Mouse (Mus musculus) stomach, embryonic 14.5 days (tissue): ENCODE data around the gene Atoh8. TPM values are rescaled to one million over a fixed set of nuclear protein-coding genes. Genes with fewer than 3 reads are reported as not detected.

Experiments
- ATAC-seq: fragments of 200-750 bp; cut with Nextera tagmentation; 2 replicates; pipeline ENCODE4 v1.8.0; 2017; ENCODE audit warnings: low read depth, moderate TSS enrichment; ENCODE audit not compliant: insufficient number of reproducible peaks, insufficient read depth, low FRiP score
- H3K27ac ChIP-seq: fragments of 300-500 bp; sonication (generic); 2 replicates; pipeline ENCODE4 v1.5.1; 2014; ENCODE audit warnings: mild to moderate bottlenecking, low read length, moderate library complexity, mixed read lengths
- H3K27me3 ChIP-seq: fragments of 300-500 bp; sonication (generic); 2 replicates; pipeline ENCODE4 v1.6.1; 2014; ENCODE audit warnings: low read length, control low read depth, mixed read lengths; ENCODE audit not compliant: control insufficient read depth, insufficient read depth
- H3K36me3 ChIP-seq: fragments of 300-500 bp; sonication (generic); 2 replicates; pipeline ENCODE4 v1.6.1; 2014; ENCODE audit warnings: mild to moderate bottlenecking, control low read depth, low read length, moderate library complexity, mixed read lengths; ENCODE audit not compliant: control insufficient read depth, insufficient read depth
- H3K4me1 ChIP-seq: fragments of 300-500 bp; sonication (generic); 2 replicates; pipeline ENCODE4 v1.6.1; 2014; ENCODE audit warnings: low read length, control low read depth, mixed read lengths; ENCODE audit not compliant: control insufficient read depth, insufficient read depth
- H3K4me2 ChIP-seq: fragments of 300-500 bp; sonication (generic); replicated peaks from 2 replicates; pipeline ENCODE4 v1.6.1; 2014; ENCODE audit warnings: low read depth, low read length, control low read depth
- H3K4me3 ChIP-seq: fragments of 300-500 bp; sonication (generic); 2 replicates; pipeline ENCODE4 v1.5.1; 2014; ENCODE audit warnings: low read depth, low read length, control low read depth
- H3K9ac ChIP-seq: fragments of 300-500 bp; sonication (generic); replicated peaks from 2 replicates; pipeline ENCODE4 v1.6.1; 2014; ENCODE audit warnings: low read depth, mild to moderate bottlenecking, control low read depth, low read length, moderate library complexity, mixed read lengths
- H3K9me3 ChIP-seq: fragments of 300-500 bp; sonication (generic); 2 replicates; pipeline ENCODE4 v1.6.1; 2016; ENCODE audit warnings: low read depth, low read length, control low read depth; ENCODE audit not compliant: control insufficient read depth
- WGBS: fragments of 180-500 bp; shearing (Covaris S2); extraction: QIAGEN DNeasy Blood & Tissue Kit; methylation state at CpG from one replicate; pipeline ENCODE4 v1.1.7; 2014; 5-methylcytosine and 5-hydroxymethylcytosine counted together
- polyA plus RNA-seq: library from polyadenylated mRNA; unstranded; fragments of >200 nt; fragmentation: Nextera tagmentation; extraction: Ambion mirVana; gene quantifications from 2 replicates; pipeline ENCODE4 v1.2.1, GENCODE M21; 2014

The Atoh8 gene
- polyA plus RNA-seq, 1 experiment from 2014 or later = 9.9 TPM

- no peak overlapping the region for H3K9ac ChIP-seq
- no peaks in the 10 kb centered on the region for H3K36me3 ChIP-seq
- WGBS = 65% methylated on average over 8 of the region's 9 CpGs
- no peak overlapping the region for H3K4me3 ChIP-seq
- H3K4me1 ChIP-seq = peaks cover 7% of the 10 kb centered on the region
- no peak overlapping the region for H3K4me2 ChIP-seq
- no peak for ATAC-seq
- no peak overlapping the region for H3K27ac ChIP-seq
- no peaks in the 10 kb centered on the region for H3K27me3 ChIP-seq
- H3K9me3 ChIP-seq = no peaks in the 10 kb centered on the region
These were observed 7.6 kb downstream of the Atoh8 start for GRCm38 (mm10) chr6:72227665-72228265.

DNA sequence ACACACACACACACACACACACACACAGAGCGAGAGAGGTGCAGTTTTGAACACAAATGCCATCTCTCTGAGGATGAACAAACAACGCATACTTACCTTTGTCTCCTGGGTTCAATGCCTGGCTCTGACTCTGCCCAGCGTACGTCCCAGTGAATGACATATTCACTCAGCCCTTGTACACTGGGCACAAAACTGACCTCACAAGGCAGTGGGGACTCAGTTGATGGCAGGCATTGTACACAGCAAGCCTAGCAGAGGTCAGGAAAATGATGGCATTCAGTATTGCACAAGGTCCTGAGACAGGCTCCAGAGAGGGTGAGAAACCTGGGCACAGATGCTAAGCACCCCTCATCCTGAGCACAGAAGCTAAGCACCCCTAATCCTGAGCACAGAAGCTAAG lies 8.4 kb downstream of the Atoh8 start:
- no peak overlapping the region for H3K27ac ChIP-seq
- no peak for ATAC-seq
- H3K4me1 ChIP-seq = peaks cover 13% of the 10 kb centered on the region
- no peak overlapping the region for H3K4me2 ChIP-seq
- WGBS = 89% methylated on average over 4 of the region's 4 CpGs
- no peaks in the 10 kb centered on the region for H3K36me3 ChIP-seq
- H3K9me3 ChIP-seq = no peaks in the 10 kb centered on the region
- H3K27me3 ChIP-seq = no peaks in the 10 kb centered on the region
- H3K9ac ChIP-seq = no peak overlapping the region
- no peak overlapping the region for H3K4me3 ChIP-seq

DNA sequence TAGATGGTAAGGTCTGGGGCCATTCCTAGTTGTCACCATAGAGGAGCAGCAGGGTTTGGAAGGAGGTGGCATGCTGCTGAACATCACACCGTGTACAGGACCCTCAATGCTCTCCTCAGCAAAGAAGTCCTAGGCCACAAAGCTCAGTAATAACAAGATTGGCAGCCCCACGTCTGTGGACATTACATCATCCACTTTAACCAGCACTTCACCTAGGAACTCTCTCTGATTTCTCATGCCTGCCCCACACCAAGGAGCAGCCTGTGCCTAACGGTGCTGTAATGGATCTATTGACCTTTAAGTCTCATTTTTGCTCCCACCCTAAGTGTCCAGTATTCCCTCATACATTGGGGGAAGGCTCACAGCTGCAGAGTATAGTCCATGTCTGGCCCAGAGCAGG lies 9.7 kb downstream of the Atoh8 start:
- ATAC-seq = no peak
- no peak overlapping the region for H3K27ac ChIP-seq
- H3K36me3 ChIP-seq = no peaks in the 10 kb centered on the region
- no peaks in the 10 kb centered on the region for H3K27me3 ChIP-seq
- H3K4me3 ChIP-seq = no peak overlapping the region
- H3K4me1 ChIP-seq = peaks cover 16% of the 10 kb centered on the region
- no peak overlapping the region for H3K4me2 ChIP-seq
- WGBS = 58% methylated on average over 3 of the region's 3 CpGs
- H3K9me3 ChIP-seq = no peaks in the 10 kb centered on the region
- H3K9ac ChIP-seq = no peak overlapping the region

DNA sequence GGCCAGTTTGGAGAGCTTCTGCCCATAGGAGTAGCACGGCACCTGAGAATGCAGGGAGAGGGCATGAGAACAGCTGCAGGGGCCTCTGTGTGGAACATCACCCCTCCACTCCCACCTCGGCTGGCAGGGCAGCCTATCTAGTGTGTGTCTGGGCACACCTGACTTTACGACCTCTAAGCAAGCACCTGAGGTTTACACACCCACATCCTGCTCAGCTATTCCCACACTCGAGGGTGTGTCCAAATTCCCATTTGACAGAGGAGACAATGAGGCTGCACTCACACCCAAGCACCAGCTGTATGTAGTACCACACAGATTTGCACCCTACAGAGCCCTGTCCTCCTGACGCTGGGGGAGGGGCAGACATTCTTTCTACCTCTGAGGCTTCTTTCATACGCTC lies 11.5 kb downstream of the Atoh8 start:
- Histone ChIP-seq H3K36me3 (no peaks in the 10 kb centered on the region), H3K27ac (no peak overlapping the region), H3K4me2 (no peak overlapping the region), H3K9me3 (no peaks in the 10 kb centered on the region), H3K27me3 (no peaks in the 10 kb centered on the region), H3K9ac (no peak overlapping the region), H3K4me1 (peaks cover 31% of the 10 kb centered on the region), H3K4me3 (no peak overlapping the region)
- ATAC-seq = peak; percentile 15; the same call in 1 of the 2 replicates
- WGBS = 58% methylated on average over 6 of the region's 6 CpGs

DNA sequence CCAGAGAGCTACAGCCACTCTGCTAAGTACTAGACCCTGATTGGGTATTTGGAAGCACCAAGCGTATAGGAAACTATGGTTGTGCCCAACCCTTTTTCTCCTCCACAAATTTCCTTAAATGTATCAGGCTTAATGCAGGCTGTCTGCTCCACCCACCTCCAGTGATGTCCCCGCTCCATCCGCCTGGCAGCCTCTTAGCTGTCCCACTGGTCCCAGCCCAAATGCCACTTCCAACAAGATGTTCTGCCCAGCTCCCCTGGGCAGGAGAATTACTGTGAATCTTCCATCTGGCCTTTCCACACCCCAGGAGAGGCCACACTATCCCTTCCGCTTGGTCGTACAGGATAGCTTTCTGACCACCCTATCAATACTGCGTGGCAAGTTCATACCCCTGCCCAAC lies 12.5 kb downstream of the Atoh8 start:
- no peak for ATAC-seq
- 70% methylated on average over 6 of the region's 6 CpGs for WGBS
- no peak overlapping the region for H3K9ac ChIP-seq
- H3K9me3 ChIP-seq = no peaks in the 10 kb centered on the region
- no peak overlapping the region for H3K4me3 ChIP-seq
- peaks cover 41% of the 10 kb centered on the region for H3K4me1 ChIP-seq
- no peak overlapping the region for H3K4me2 ChIP-seq
- no peaks in the 10 kb centered on the region for H3K27me3 ChIP-seq
- H3K27ac ChIP-seq = no peak overlapping the region
- no peaks in the 10 kb centered on the region for H3K36me3 ChIP-seq

DNA sequence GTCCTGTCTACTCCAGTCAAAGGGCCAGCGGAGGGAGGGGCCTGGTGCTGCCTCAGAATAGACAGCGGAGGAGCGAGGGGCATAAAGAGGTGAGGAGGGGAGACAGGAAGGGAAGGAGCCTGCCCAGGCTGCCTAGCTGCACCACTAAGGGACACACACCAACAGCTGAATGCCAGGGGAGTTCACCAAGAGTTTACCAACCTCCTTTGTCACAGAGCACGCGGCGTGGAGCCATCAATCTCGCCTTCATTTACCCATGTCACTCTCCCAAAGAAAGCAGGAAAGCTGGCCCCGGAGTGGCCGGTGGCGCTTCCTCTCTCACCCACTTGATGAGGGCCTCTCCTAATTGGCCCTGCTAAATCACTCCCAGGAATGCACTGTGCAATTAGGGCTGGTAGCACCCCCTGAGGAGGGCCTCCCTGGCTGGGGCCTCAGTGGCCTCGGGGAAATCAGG lies 13.1 kb downstream of the Atoh8 start:
- 13% methylated on average over 11 of the region's 11 CpGs for WGBS
- no peaks in the 10 kb centered on the region for H3K36me3 ChIP-seq
- peaks cover 47% of the 10 kb centered on the region for H3K4me1 ChIP-seq
- H3K4me3 ChIP-seq = no peak overlapping the region
- H3K27ac ChIP-seq = peak overlapping the region; percentile 17; the same call in 1 of the 2 replicates
- no peak overlapping the region for H3K9ac ChIP-seq
- no peaks in the 10 kb centered on the region for H3K27me3 ChIP-seq
- 0 out of 2 replicates have a peak overlapping the region, but pooled peaks have one; percentile 8 for H3K4me2 ChIP-seq
- ATAC-seq = 0 out of 2 replicates have a peak, but pooled peaks have one; percentile 25
- no peaks in the 10 kb centered on the region for H3K9me3 ChIP-seq

DNA sequence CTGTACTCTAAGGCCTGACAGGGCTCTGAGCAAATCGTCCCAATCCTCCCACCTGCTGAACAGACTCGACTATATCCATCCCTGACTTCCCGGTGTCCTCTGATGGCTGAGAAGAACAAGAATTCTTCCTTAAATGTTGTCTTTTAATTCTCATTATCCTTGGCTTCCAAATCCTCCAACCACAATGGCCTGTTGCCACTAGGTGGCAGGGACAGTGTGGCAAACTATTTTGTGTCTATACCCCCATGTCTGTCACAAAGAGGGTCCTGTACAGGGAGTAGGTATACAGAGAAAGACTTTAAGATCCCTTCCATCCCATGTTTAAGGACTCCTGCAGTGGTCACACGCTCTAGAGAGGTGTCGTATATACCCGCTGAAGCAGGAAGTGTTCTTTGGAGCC lies 14.1 kb downstream of the Atoh8 start:
- H3K36me3 ChIP-seq = no peaks in the 10 kb centered on the region
- peaks cover 52% of the 10 kb centered on the region for H3K4me1 ChIP-seq
- no peak overlapping the region for H3K27ac ChIP-seq

GRCm38 (mm10) chr6:72219549-72219948 lies 15.8 kb downstream of the Atoh8 start:
- Histone ChIP-seq H3K27ac (no peak overlapping the region), H3K27me3 (no peaks in the 10 kb centered on the region), H3K36me3 (no peaks in the 10 kb centered on the region), H3K4me2 (no peak overlapping the region), H3K9me3 (no peaks in the 10 kb centered on the region), H3K4me1 (peaks cover 69% of the 10 kb centered on the region), H3K4me3 (no peak overlapping the region), H3K9ac (no peak overlapping the region)
- no peak for ATAC-seq
- WGBS = 38% methylated on average over 5 of the region's 5 CpGs

More for the DNA sequence above, 14.1 kb downstream of the Atoh8 start:
- no peaks in the 10 kb centered on the region for H3K9me3 ChIP-seq
- H3K9ac ChIP-seq = no peak overlapping the region
- WGBS = 65% methylated on average over 6 of the region's 6 CpGs
- ATAC-seq = no peak
- H3K4me3 ChIP-seq = no peak overlapping the region
- H3K4me2 ChIP-seq = no peak overlapping the region
- no peaks in the 10 kb centered on the region for H3K27me3 ChIP-seq

DNA sequence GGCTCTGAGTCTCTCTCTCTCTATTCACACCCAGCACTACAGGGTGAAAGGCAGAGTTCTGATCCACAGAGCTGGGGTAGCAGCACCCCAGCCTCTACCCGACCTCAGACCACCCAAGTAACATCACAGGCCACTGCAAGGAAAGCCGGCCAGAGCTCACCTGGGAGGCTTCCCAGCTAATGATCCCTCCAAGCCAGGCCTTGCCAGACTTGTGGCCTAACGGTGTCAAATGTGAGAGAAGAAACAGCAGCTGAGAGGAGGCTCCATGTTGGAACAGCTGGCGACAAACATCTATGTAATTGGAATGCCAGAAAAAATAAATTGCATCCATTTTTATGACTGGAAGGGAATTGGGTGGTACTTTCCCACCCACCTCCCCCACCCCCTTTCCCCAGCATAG lies 17.1 kb downstream of the Atoh8 start:
- Histone ChIP-seq H3K9me3 (no peaks in the 10 kb centered on the region), H3K27me3 (no peaks in the 10 kb centered on the region; the same call in 1 of the 2 replicates), H3K27ac (peak overlapping the region; percentile 41; the same call in 1 of the 2 replicates), H3K4me1 (peaks cover 68% of the 10 kb centered on the region), H3K4me2 (no peak overlapping the region), H3K9ac (no peak overlapping the region), H3K4me3 (no peak overlapping the region), H3K36me3 (no peaks in the 10 kb centered on the region)
- 34% methylated on average over 4 of the region's 4 CpGs for WGBS
- no peak for ATAC-seq
